Mouse (Mus musculus) liver, adult 2 months (tissue): ENCODE data around the gene Fdxacb1. TPM values are rescaled to one million over a fixed set of nuclear protein-coding genes. Genes with fewer than 3 reads are reported as not detected.
A peak's percentile ranks its signal among the peaks of the same experiment; 100 is the strongest.

ENCODE experiments used
- DNase-seq: peaks from one replicate; pipeline ENCODE4 v3.0.0-alpha.2; 2011; ENCODE audit warnings: low read depth, low spot score; ENCODE audit errors: extremely low read depth
- H3K27ac ChIP-seq: fragments of 200-500 bp; replicated peaks from 2 replicates; pipeline ENCODE4 v1.5.1; 2012; ENCODE audit warnings: low read depth, mild to moderate bottlenecking, control low read depth, inconsistent platforms, low read length; ENCODE audit not compliant: insufficient read depth
- H3K27me3 ChIP-seq: fragments of 200-500 bp; 2 replicates; pipeline ENCODE4 v1.6.1; 2012; ENCODE audit warnings: mild to moderate bottlenecking, moderate library complexity, low read length, inconsistent platforms; ENCODE audit not compliant: control insufficient read depth, insufficient read depth
- H3K36me3 ChIP-seq: fragments of 200-500 bp; 2 replicates; pipeline ENCODE4 v1.6.1; 2012; ENCODE audit warnings: low read length, inconsistent platforms; ENCODE audit not compliant: control insufficient read depth, insufficient read depth
- H3K4me1 ChIP-seq: fragments of 200-500 bp; 2 replicates; pipeline ENCODE4 v1.6.1; 2011; ENCODE audit warnings: low read length; ENCODE audit not compliant: control insufficient read depth, insufficient read depth
- H3K4me3 ChIP-seq: fragments of 200-500 bp; 2 replicates; pipeline ENCODE4 v1.5.1; 2011; ENCODE audit warnings: low read depth, mild to moderate bottlenecking, control low read depth, low read length, moderate library complexity; ENCODE audit not compliant: insufficient read depth
- H3K79me2 ChIP-seq: fragments of 200-500 bp; 2 replicates; pipeline ENCODE4 v1.6.1; 2012; ENCODE audit warnings: inconsistent platforms, mild to moderate bottlenecking, low read length, moderate library complexity; ENCODE audit not compliant: control insufficient read depth, insufficient read depth
- H3K9ac ChIP-seq: fragments of 200-500 bp; 2 replicates; pipeline ENCODE4 v1.6.1; 2012; ENCODE audit warnings: low read depth, mild to moderate bottlenecking, control low read depth, inconsistent platforms, low read length
- CTCF ChIP-seq: fragments of 200-500 bp; IDR thresholded peaks from 2 replicates; pipeline ENCODE4 v1.5.1; 2011; ENCODE audit warnings: low read depth, low read length, control low read depth
- POLR2A ChIP-seq: fragments of 200-500 bp; IDR thresholded peaks from 2 replicates; pipeline ENCODE4 v1.6.1; 2011; ENCODE audit warnings: low read length, control low read depth; ENCODE audit not compliant: insufficient read depth; ENCODE audit errors: extremely low read depth
- WGBS: fragments of 180-500 bp; shearing (Covaris S2); methylation state at CpG from one replicate; pipeline ENCODE4 v1.1.7; 2018; 5-methylcytosine and 5-hydroxymethylcytosine counted together
- polyA plus RNA-seq: library from polyadenylated mRNA; depleted of rRNA; stranded (reverse); fragments of >200 nt; gene quantifications from 2 replicates; pipeline ENCODE4 v1.2.3, GENCODE M21; 2012; rRNA removed
- total RNA-seq: library from RNA; depleted of rRNA; stranded (reverse); fragments of >200 nt; gene quantifications from 2 replicates; pipeline ENCODE4 v1.2.3, GENCODE M21; 2014; rRNA removed

The Fdxacb1 gene
- total RNA-seq (4.2 and 4.7 TPM in 2 replicates), polyA plus RNA-seq (2.5 and 2.6 TPM in 2 replicates)

DNA sequence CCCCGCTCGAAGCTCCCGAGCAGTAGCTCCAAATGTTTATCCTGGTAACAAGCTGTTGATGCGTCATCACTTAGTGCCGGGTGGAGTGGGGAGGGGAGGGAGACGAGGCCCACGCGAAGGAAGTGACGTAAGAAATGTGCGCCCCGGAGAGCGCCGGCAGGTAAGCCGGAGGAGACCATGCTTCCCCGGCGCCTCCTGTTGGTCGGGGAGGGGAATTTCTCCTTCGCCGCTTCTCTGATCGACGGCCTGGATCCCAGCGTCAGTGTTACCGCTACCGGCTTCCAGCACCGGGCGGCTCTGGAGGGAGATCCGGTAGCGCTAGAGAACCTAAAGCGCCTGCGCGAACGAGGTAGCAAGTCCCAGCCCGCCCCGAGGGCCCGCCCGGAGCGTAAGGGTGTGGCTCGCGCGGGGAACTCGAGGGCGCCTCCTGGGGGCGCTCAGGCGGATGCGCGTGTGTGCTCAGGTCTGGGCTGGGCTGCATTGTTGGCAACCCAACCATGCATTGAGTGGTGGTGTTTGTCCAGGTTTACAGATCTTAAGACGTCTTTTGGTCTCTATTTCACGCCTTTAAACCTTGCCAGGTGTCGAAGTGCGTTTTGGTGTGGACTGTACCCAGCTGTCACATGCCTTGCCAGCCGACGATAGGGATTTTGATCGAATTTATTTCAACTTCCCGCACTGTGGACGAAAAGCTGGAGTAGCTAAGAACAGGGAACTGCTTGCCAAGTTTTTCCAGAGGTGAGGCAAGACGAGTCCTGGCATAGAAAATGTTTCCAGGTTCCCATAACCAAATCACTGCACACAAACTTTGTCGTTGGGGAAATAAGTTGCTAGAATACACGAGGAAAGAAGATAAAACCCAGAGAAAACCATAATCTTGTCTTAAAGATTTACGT lies at the start of gene Fdxacb1:
Gene Fdxacb1 (plus strand): TSS at position 130 of the 896 bp plus-strand sequence.
- Histone ChIP-seq H3K9ac (peak within 1 kb of the TSS; percentile 83), H3K4me3 (peak within 1 kb of the TSS; percentile 76), H3K36me3 (peaks cover 10% of the 10 kb centered on the region), H3K4me1 (peaks cover 4% of the 10 kb centered on the region; the same call in 1 of the 2 replicates), H3K27ac (peak within 1 kb of the TSS; percentile 98), H3K79me2 (no peaks in the 10 kb centered on the region), H3K27me3 (no peaks in the 10 kb centered on the region)
- TF ChIP-seq POLR2A (peak; percentile 31; the same call in 1 of the 2 replicates), CTCF (peak; percentile 78)
- whole genome bisulfite sequencing = 2% methylated on average over 59 of the region's 59 CpGs
- DNase-seq = peak; percentile 95

DNA sequence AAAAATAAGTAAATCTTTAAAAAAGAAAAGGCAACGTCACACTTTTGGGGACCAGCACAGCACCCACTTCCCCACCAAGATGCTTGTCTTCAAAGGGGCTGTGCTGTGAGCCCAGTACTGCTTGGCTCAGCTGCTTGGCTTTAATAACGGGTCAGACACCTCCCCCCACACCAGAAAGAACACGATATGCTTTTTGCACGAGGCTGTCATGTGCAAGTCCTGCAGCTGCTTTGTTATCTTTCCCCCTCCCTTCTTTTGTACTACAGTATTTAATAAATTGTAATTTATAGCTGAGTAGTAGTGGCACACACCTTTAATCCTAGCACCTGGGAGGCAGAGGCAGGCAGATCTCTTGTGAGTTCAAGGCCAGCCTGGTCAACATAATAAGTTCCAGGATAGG lies 49.2 kb upstream of the Fdxacb1 start:
- Histone ChIP-seq H3K36me3 (no peaks in the 10 kb centered on the region), H3K27me3 (no peaks in the 10 kb centered on the region), H3K4me1 (peaks cover 5% of the 10 kb centered on the region), H3K4me3 (no peak overlapping the region), H3K27ac (no peak overlapping the region), H3K79me2 (no peaks in the 10 kb centered on the region), H3K9ac (no peak overlapping the region)
- 80% methylated on average over 4 of the region's 4 CpGs for WGBS
- no peak for DNase-seq
- TF ChIP-seq CTCF (no peak), POLR2A (no peak)

DNA sequence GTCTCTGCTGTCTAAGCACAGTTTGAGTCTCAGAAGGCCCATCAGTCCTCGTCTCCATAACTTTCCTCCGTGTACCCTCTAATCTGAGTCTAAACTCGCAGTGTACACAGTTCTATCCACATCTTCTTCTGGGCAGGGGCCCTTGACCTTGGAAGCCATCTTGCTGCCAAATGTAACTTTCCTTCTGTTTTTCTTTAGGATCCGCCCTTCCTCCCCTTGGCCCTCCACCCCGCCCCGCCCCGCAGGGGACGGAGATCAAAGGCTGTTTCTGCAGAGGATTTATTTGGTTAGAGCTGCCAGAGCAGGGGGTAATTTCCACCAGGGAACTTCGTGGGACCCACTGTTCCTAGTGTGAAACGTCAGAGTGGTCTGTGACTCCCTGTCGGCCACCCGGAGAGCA lies 47.0 kb upstream of the Fdxacb1 start:
- Histone ChIP-seq H3K27ac (no peak overlapping the region), H3K4me1 (peaks cover 8% of the 10 kb centered on the region), H3K79me2 (no peaks in the 10 kb centered on the region), H3K36me3 (no peaks in the 10 kb centered on the region), H3K9ac (no peak overlapping the region), H3K4me3 (no peak overlapping the region), H3K27me3 (no peaks in the 10 kb centered on the region)
- TF ChIP-seq CTCF (no peak), POLR2A (no peak)
- no peak for DNase-seq
- 64% methylated on average over 12 of the region's 12 CpGs for WGBS

DNA sequence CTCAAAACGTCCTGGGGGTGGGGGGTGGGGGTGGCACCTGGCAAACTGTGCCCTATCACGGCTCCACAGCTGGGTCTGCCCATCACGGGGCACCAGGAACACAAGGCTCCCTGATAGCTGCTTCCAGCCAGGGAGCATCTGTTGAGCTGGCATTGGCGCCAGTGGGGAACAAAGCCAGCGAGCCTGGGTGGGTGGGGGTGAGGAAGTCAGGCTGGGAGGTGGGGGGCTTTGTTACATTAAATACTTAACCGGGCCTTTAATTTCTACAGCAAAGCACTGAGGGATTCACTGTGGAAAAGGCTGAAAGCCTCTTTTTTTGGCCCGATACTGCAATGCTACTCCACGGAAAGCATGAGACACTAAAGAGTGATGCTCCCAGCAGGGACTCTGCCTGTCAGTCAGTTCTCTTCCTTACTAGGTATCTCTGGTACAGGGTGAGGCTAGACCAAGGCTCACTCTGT lies 45.6 kb upstream of the Fdxacb1 start:
- Histone ChIP-seq H3K27ac (no peak overlapping the region), H3K36me3 (no peaks in the 10 kb centered on the region), H3K27me3 (no peaks in the 10 kb centered on the region), H3K9ac (no peak overlapping the region), H3K4me3 (no peak overlapping the region), H3K79me2 (no peaks in the 10 kb centered on the region), H3K4me1 (peaks cover 8% of the 10 kb centered on the region)
- no peak for TF ChIP-seq POLR2A
- TF ChIP-seq CTCF = no peak
- DNase-seq = no peak
- 77% methylated on average over 8 of the region's 8 CpGs for WGBS

DNA sequence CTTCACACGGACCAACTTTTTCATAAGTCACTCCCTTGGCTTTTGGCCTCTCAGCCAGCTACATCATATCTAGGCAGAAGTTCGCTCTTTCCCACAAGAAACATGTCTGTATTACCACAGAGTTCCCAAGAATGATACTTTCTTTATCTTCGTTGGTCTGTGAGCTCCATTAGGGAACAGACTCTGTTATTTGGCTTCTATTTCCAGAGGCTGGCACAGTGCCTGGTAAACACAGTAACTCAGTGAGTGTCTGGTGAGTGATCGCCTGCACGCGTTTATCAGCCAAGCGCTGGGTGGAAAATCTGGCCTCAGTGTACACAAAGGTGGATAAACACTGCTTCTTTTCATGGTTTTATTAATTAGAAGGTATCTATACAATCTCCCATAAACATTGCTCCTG lies 44.6 kb upstream of the Fdxacb1 start:
- H3K4me1 ChIP-seq = peaks cover 12% of the 10 kb centered on the region
- H3K4me3 ChIP-seq = no peak overlapping the region
- H3K36me3 ChIP-seq = no peaks in the 10 kb centered on the region
- 11% methylated on average over 7 of the region's 7 CpGs for WGBS
- DNase-seq = peak; percentile 86
- H3K79me2 ChIP-seq = no peaks in the 10 kb centered on the region
- peak overlapping the region; percentile 22 for H3K27ac ChIP-seq
- peaks cover 5% of the 10 kb centered on the region for H3K27me3 ChIP-seq
- no peak for TF ChIP-seq POLR2A
- peak overlapping the region; percentile 26 for H3K9ac ChIP-seq

DNA sequence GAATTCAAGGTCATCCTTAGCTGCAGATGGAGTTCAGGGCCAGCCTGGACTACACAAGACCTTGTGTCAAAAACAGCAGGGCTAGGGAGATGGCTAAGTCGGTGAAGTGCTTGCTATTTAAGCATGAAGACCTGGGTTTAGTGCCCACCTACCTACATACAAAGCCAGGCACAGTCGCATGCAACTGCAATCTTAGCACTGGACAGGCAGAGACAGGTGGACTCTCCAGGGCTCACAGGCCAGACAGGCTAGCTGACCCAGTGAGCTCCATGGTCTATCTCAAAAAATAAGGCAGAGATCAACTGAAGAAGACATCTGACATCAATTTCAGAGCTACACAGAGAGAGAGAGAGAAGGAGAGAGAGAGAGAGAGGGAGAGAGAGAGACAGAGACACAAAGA lies 43.9 kb upstream of the Fdxacb1 start:
- Histone ChIP-seq H3K4me1 (peaks cover 12% of the 10 kb centered on the region), H3K27me3 (peaks cover 5% of the 10 kb centered on the region), H3K4me3 (no peak overlapping the region), H3K9ac (no peak overlapping the region), H3K36me3 (no peaks in the 10 kb centered on the region), H3K79me2 (no peaks in the 10 kb centered on the region), H3K27ac (no peak overlapping the region)
- WGBS = 65% methylated on average over 2 of the region's 2 CpGs
- TF ChIP-seq POLR2A (no peak), CTCF (no peak)
- no peak for DNase-seq
